Mouse (Mus musculus): ENCODE data around the gene Vsig8. TPM values are rescaled to one million over a fixed set of nuclear protein-coding genes. Genes with fewer than 3 reads are reported as not detected.

Gene Vsig8
- polyA plus RNA-seq, 1 experiment from 2014 or later, result 0.15 TPM

DNA sequence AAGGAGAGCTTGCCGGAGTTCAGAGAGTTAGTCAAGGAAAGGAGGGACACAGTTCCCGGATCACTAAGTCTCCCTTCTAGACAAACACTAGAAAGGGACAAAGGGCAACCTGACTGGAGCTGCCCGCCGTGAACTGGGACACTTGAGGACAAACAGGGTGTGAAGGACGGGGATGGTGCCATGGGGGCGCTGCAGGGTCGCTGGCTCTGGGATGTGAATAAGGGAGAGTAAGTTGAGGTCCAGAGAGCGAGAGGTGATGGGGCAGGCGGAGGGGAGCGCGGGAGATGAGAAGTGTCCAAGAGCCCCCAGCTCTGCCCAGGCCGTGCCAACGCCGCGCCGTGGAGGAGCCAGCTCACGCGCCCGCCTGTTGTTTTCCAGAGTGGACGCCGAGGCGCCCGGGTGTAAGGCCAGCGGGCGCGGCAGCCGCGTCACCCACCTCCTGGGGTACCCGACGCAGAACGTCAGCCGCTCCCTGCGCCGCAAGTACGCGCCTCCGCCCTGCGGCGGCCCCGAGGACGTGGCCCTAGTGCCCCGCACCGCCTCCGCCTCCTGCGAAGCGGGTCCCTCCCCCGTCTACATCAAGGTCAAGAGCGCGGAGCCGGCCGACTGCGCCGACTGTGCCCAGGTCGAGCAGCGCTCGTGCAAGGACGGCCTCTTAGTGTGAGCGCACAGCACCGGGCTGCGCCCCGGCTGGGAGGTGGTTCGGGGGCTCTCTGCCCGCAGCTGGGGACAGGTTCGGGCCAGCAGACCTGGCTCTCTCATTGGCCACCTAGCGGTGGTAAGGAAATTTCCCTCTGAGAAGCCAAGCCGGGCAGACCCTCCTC lies 7.1 kb downstream of the Vsig8 start:
- H3K4me2 ChIP-seq (ENCODE audit: low read depth), result peak overlapping the region; percentile 98
- H3K9me3 ChIP-seq (ENCODE audit: control insufficient read depth, low read length), result no peaks in the 10 kb centered on the region
- H3K27me3 ChIP-seq (ENCODE audit: control insufficient read depth, insufficient read depth, low read length), result peaks cover 22% of the 10 kb centered on the region
- peaks cover 10% of the 10 kb centered on the region for H3K4me1 ChIP-seq (ENCODE audit: control insufficient read depth, insufficient read depth, low read length)
- H3K36me3 ChIP-seq (ENCODE audit: control insufficient read depth, insufficient read depth, low read length), result no peaks in the 10 kb centered on the region
- H3K4me3 ChIP-seq (ENCODE audit: low read depth, low read length), result peak overlapping the region; percentile 55
- H3K27ac ChIP-seq (ENCODE audit: low read depth, low read length), result 0 out of 2 replicates have a peak overlapping the region, but pooled peaks have one; percentile 11
- DNase-seq (ENCODE audit: low spot score), result peak; percentile 85
- H3K9ac ChIP-seq (ENCODE audit: low read length), result peak overlapping the region; percentile 74
- under 1% methylated on average over 47 of the region's 66 CpGs for WGBS
- peak; percentile 91 for ATAC-seq (ENCODE audit: insufficient read depth, low FRiP score, low TSS enrichment)

DNA sequence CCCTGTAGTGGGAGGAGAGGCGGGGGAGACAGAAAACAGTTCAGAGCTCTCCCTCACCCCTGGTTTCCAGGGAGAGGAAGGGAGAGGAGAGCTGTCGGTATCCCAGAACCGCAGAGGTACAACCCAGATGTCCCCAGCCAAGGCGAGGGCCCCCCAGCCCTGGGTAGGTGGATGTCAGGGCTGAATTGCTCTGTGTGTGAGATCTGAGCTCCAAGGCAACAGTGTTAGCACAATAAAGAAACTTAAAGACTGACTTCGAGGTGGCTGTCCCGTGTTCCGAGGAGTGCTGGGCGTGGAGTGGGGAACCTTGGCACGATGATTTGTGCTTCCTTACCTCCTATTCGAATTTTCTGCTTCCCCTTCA lies 7.7 kb downstream of the Vsig8 start:
- 0 out of 2 replicates have a peak overlapping the region, but pooled peaks have one; percentile 11 for H3K27ac ChIP-seq (ENCODE audit: low read depth, low read length)
- no peaks in the 10 kb centered on the region for H3K9me3 ChIP-seq (ENCODE audit: control insufficient read depth, low read length)
- peaks cover 22% of the 10 kb centered on the region for H3K27me3 ChIP-seq (ENCODE audit: control insufficient read depth, insufficient read depth, low read length)
- WGBS, result 1% methylated on average over 9 of the region's 10 CpGs
- no peaks in the 10 kb centered on the region for H3K36me3 ChIP-seq (ENCODE audit: control insufficient read depth, insufficient read depth, low read length)
- DNase-seq (ENCODE audit: low spot score) (no peak), ATAC-seq (ENCODE audit: insufficient read depth, low FRiP score, low TSS enrichment) (no peak)
- H3K4me1 ChIP-seq (ENCODE audit: control insufficient read depth, insufficient read depth, low read length), result peaks cover 10% of the 10 kb centered on the region
- peak overlapping the region; percentile 55 for H3K4me3 ChIP-seq (ENCODE audit: low read depth, low read length)
- H3K4me2 ChIP-seq (ENCODE audit: low read depth), result peak overlapping the region; percentile 98
- H3K9ac ChIP-seq (ENCODE audit: low read length), result peak overlapping the region; percentile 74

DNA sequence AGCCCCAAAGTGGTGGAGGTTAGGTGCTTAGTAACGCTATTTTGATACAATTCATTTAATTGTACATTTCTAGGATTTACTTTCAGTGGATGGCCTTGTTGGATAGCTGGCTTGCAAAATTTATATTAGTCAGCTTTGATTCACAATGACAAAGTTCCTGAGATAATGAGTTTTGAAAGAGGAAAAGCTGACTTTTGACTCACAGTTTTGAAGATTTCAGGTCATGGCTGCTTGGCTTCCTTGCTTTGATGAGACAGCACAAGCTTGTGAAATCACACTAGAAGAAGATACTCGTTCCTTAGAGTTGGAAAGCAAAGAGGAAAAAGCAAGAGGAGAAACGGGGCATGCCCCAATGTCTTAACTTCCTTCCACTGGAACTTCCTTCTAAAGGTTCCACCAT lies 10.4 kb downstream of the Vsig8 start:
- no peak overlapping the region for H3K27ac ChIP-seq (ENCODE audit: low read depth, low read length)
- H3K9ac ChIP-seq (ENCODE audit: low read length), result no peak overlapping the region
- no peaks in the 10 kb centered on the region for H3K9me3 ChIP-seq (ENCODE audit: control insufficient read depth, low read length)
- H3K4me1 ChIP-seq (ENCODE audit: control insufficient read depth, insufficient read depth, low read length), result peaks cover 10% of the 10 kb centered on the region
- ATAC-seq (ENCODE audit: insufficient read depth, low FRiP score, low TSS enrichment) (no peak), DNase-seq (ENCODE audit: low spot score) (no peak)
- no peaks in the 10 kb centered on the region for H3K36me3 ChIP-seq (ENCODE audit: control insufficient read depth, insufficient read depth, low read length)
- H3K4me2 ChIP-seq (ENCODE audit: low read depth), result no peak overlapping the region
- no peak overlapping the region for H3K4me3 ChIP-seq (ENCODE audit: low read depth, low read length)
- H3K27me3 ChIP-seq (ENCODE audit: control insufficient read depth, insufficient read depth, low read length), result peaks cover 14% of the 10 kb centered on the region
- 79% methylated on average over 3 of the region's 3 CpGs for WGBS

DNA sequence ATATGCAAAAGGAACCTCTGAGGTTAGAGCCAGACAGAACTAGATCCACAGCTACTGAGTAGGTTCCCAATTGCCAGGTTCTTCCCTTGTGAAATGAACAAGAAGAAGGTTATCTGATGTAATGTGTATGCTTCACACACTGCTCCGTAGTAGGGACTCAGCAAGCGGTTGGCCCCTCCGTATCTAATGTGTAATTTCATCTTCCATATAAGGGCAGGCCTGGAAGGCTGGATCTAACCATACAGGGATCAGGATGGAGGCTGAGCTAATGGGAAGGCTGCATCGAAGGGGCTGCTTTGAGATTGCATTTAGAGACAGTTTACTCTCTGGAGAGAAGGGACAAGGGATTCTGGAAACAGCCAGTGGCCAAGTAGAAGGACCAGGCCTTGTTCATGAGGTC lies 12.0 kb downstream of the Vsig8 start:
- WGBS, result 71% methylated on average over 4 of the region's 4 CpGs
- no peak overlapping the region for H3K4me3 ChIP-seq (ENCODE audit: low read depth, low read length)
- no peak overlapping the region for H3K4me2 ChIP-seq (ENCODE audit: low read depth)
- no peaks in the 10 kb centered on the region for H3K9me3 ChIP-seq (ENCODE audit: control insufficient read depth, low read length)
- ATAC-seq (ENCODE audit: insufficient read depth, low FRiP score, low TSS enrichment) (no peak), DNase-seq (ENCODE audit: low spot score) (no peak)
- no peak overlapping the region for H3K27ac ChIP-seq (ENCODE audit: low read depth, low read length)
- no peaks in the 10 kb centered on the region for H3K36me3 ChIP-seq (ENCODE audit: control insufficient read depth, insufficient read depth, low read length)
- no peaks in the 10 kb centered on the region for H3K4me1 ChIP-seq (ENCODE audit: control insufficient read depth, insufficient read depth, low read length)
- no peak overlapping the region for H3K9ac ChIP-seq (ENCODE audit: low read length)
- H3K27me3 ChIP-seq (ENCODE audit: control insufficient read depth, insufficient read depth, low read length), result no peaks in the 10 kb centered on the region

DNA sequence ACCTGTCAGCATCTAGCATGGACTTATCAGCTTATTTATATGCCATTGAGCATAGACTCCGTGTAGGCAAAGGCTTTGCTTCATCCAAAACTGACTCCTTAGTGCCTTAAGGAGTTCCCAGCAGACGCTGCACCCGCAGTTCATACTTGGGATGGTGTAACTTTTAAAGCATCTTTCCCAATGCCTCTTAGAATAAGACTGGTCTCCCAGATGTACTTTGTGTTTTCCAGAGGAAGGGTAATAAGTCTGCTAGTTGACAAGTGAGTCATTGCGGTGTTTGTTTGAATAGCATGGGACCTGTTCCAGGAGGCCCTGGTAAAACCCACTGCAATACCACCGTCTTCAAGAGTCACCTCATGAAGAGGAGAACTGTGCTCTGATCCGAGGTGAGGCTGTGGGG lies 24.4 kb downstream of the Vsig8 start:
- 74% methylated on average over 6 of the region's 6 CpGs for WGBS
- H3K4me1 ChIP-seq (ENCODE audit: control insufficient read depth, insufficient read depth, low read length), result no peaks in the 10 kb centered on the region
- H3K27ac ChIP-seq (ENCODE audit: low read depth, low read length), result no peak overlapping the region
- H3K9me3 ChIP-seq (ENCODE audit: control insufficient read depth, low read length), result no peaks in the 10 kb centered on the region
- no peak for DNase-seq (ENCODE audit: low spot score)
- no peak for ATAC-seq (ENCODE audit: insufficient read depth, low FRiP score, low TSS enrichment)
- no peaks in the 10 kb centered on the region; the same call in 1 of the 2 replicates for H3K27me3 ChIP-seq (ENCODE audit: control insufficient read depth, insufficient read depth, low read length)
- no peak overlapping the region for H3K4me2 ChIP-seq (ENCODE audit: low read depth)
- H3K4me3 ChIP-seq (ENCODE audit: low read depth, low read length), result no peak overlapping the region
- no peak overlapping the region for H3K9ac ChIP-seq (ENCODE audit: low read length)
- H3K36me3 ChIP-seq (ENCODE audit: control insufficient read depth, insufficient read depth, low read length), result no peaks in the 10 kb centered on the region

DNA sequence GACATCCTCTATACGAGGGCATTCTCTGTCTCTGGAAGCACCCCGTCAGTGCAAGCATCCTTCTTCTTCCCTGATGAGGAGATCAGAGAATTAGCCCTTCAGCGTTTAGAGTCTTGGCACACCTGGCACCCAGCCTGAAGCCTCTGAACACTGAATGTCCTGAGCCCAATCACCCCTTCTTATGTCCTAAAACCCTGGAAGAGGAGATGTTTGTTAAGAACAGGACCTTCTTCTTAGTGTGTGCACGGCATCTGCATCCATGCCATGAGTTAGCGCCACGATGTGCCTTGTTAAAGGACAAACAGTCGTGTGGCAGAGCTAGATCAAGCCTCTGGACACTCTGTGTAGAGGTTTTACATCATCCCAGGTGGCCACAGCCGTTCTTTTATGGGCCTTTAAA lies 26.7 kb downstream of the Vsig8 start:
- ATAC-seq (ENCODE audit: insufficient read depth, low FRiP score, low TSS enrichment) (no peak), DNase-seq (ENCODE audit: low spot score) (no peak)
- H3K36me3 ChIP-seq (ENCODE audit: control insufficient read depth, insufficient read depth, low read length), result no peaks in the 10 kb centered on the region
- WGBS, result 86% methylated on average over 8 of the region's 8 CpGs
- H3K9ac ChIP-seq (ENCODE audit: low read length), result no peak overlapping the region
- H3K4me3 ChIP-seq (ENCODE audit: low read depth, low read length), result no peak overlapping the region
- H3K4me2 ChIP-seq (ENCODE audit: low read depth), result no peak overlapping the region
- H3K27ac ChIP-seq (ENCODE audit: low read depth, low read length), result no peak overlapping the region
- H3K27me3 ChIP-seq (ENCODE audit: control insufficient read depth, insufficient read depth, low read length), result peaks cover 5% of the 10 kb centered on the region; the same call in 1 of the 2 replicates
- no peaks in the 10 kb centered on the region for H3K9me3 ChIP-seq (ENCODE audit: control insufficient read depth, low read length)
- peaks cover 8% of the 10 kb centered on the region for H3K4me1 ChIP-seq (ENCODE audit: control insufficient read depth, insufficient read depth, low read length)

DNA sequence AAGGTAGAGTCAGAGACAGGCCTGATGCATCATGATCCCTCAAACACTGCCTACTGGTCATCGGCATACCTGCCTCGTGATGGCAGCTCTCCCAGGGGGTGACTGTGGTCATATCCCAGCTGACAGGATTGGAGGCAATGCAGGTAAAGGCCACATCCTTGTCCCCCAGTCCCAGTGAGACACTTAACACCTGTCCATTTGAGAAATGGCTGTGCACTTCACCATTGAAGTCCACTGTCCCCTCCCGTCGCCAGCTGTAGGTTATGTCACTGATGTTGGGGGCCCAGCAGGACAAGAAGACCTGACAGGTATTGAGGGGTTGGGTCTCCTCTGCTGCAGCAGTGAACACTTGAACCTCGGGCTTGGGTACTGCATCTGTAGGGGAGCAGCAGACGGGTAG lies 28.5 kb downstream of the Vsig8 start:
- 83% methylated on average over 6 of the region's 6 CpGs for WGBS
- Histone ChIP-seq H3K9ac (ENCODE audit: low read length) (no peak overlapping the region), H3K36me3 (ENCODE audit: control insufficient read depth, insufficient read depth, low read length) (no peaks in the 10 kb centered on the region), H3K4me2 (ENCODE audit: low read depth) (no peak overlapping the region), H3K9me3 (ENCODE audit: control insufficient read depth, low read length) (no peaks in the 10 kb centered on the region), H3K27me3 (ENCODE audit: control insufficient read depth, insufficient read depth, low read length) (peaks cover 5% of the 10 kb centered on the region; the same call in 1 of the 2 replicates), H3K27ac (ENCODE audit: low read depth, low read length) (no peak overlapping the region), H3K4me3 (ENCODE audit: low read depth, low read length) (no peak overlapping the region), H3K4me1 (ENCODE audit: control insufficient read depth, insufficient read depth, low read length) (peaks cover 8% of the 10 kb centered on the region)
- no peak for ATAC-seq (ENCODE audit: insufficient read depth, low FRiP score, low TSS enrichment)
- DNase-seq (ENCODE audit: low spot score), result no peak

DNA sequence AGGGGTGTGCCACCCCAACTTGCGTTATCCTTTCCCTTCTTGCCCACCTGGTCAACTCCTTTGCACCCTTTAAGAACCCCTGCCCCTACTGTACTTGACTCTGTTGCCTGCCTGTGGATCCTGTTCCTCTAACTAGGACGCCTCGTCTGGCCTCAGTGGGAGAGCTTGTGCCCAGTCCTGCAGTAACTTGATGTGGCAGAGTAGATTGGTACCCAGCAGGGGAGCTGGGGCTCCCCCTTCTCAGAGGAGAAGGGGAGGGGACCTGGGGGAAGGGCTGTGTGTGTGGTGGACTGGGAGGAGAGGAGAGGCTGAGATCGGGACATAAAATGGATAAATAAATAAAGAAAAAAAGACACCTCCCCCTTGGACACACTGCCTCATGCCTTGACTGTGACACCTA lies 29.3 kb downstream of the Vsig8 start:
- ATAC-seq (ENCODE audit: insufficient read depth, low FRiP score, low TSS enrichment) (no peak; the same call in 1 of the 2 replicates), DNase-seq (ENCODE audit: low spot score) (no peak)
- Histone ChIP-seq H3K27me3 (ENCODE audit: control insufficient read depth, insufficient read depth, low read length) (peaks cover 5% of the 10 kb centered on the region; the same call in 1 of the 2 replicates), H3K9ac (ENCODE audit: low read length) (no peak overlapping the region), H3K4me2 (ENCODE audit: low read depth) (no peak overlapping the region), H3K4me1 (ENCODE audit: control insufficient read depth, insufficient read depth, low read length) (peaks cover 8% of the 10 kb centered on the region), H3K4me3 (ENCODE audit: low read depth, low read length) (no peak overlapping the region), H3K36me3 (ENCODE audit: control insufficient read depth, insufficient read depth, low read length) (no peaks in the 10 kb centered on the region), H3K27ac (ENCODE audit: low read depth, low read length) (no peak overlapping the region), H3K9me3 (ENCODE audit: control insufficient read depth, low read length) (no peaks in the 10 kb centered on the region)
- WGBS, result 57% methylated on average over 4 of the region's 4 CpGs

Measured in neural tube, embryonic 11.5 days (tissue).